Mouse (Mus musculus): ENCODE measurements around the gene Cdx2. TPM values are rescaled to one million over a fixed set of nuclear protein-coding genes. Genes with fewer than 3 reads are reported as not detected.

Gene Cdx2
- total and polyA plus RNA-seq, 3 experiments = not detected

GRCm38 (mm10) chr5:147270673-147271655 is 36.1 kb downstream of the Cdx2 start:
- Histone ChIP-seq H3K36me3 (ENCODE audit: control insufficient read depth, insufficient read depth, low read length) (no peaks in the 10 kb centered on the region), H3K4me3 (no peak overlapping the region), H3K79me2 (replicated peaks; ENCODE audit: control insufficient read depth, insufficient read depth, low read length) (no peaks in the 10 kb centered on the region), H3K4me1 (ENCODE audit: control insufficient read depth, insufficient read depth, low read length) (no peaks in the 10 kb centered on the region), H3K27ac (no peak overlapping the region), H3K9ac (ENCODE audit: low read depth, low read length) (no peak overlapping the region), H3K27me3 (ENCODE audit: control insufficient read depth, insufficient read depth, low read length) (peaks cover 30% of the 10 kb centered on the region)
- 4% methylated on average over 29 of the region's 29 CpGs for WGBS
- no peak for DNase-seq
- TF ChIP-seq POLR2A (IDR thresholded peaks at IDR 0.05; ENCODE audit: insufficient read depth, low read depth, low read length) = no peak
- TF ChIP-seq EP300 (IDR thresholded peaks at IDR 0.05; ENCODE audit: insufficient read depth, low read depth, low read length) = no peak
- no peak for TF ChIP-seq CTCF (IDR thresholded peaks at IDR 0.05)
- intact Hi-C loops (cut with DNase I) = no loop called here

DNA sequence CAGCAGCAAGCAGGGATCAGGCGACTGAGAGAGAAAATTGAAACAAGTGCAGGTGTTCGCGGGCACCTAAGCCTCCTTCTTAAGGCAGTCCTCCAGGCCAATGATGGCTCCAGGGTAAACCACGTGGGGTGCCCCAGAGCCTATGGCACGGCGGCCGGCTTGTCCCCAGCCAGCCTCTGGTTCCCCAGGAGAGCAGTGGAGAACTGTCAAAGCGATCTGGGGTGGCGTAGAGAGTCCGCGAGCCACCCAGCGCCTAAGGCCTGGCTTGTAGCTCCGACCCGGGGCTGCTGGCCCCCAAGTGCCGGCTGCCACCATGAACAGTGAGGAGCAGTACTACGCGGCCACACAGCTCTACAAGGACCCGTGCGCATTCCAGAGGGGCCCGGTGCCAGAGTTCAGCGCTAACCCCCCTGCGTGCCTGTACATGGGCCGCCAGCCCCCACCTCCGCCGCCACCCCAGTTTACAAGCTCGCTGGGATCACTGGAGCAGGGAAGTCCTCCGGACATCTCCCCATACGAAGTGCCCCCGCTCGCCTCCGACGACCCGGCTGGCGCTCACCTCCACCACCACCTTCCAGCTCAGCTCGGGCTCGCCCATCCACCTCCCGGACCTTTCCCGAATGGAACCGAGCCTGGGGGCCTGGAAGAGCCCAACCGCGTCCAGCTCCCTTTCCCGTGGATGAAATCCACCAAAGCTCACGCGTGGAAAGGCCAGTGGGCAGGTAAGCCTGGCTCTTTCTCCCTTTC is 37.0 kb downstream of the Cdx2 start, which contains the start of gene Pdx1:
Pdx1 (plus strand) TSS at position 34 of the 747 bp plus-strand sequence.
- intact Hi-C loops (cut with DNase I) = no loop called here
- DNase-seq = no peak
- Histone ChIP-seq H3K79me2 (replicated peaks; ENCODE audit: control insufficient read depth, insufficient read depth, low read length) (no peaks in the 10 kb centered on the region), H3K27me3 (ENCODE audit: control insufficient read depth, insufficient read depth, low read length) (peaks cover 28% of the 10 kb centered on the region), H3K9ac (ENCODE audit: low read depth, low read length) (no peak within 1 kb of the TSS), H3K36me3 (ENCODE audit: control insufficient read depth, insufficient read depth, low read length) (no peaks in the 10 kb centered on the region), H3K4me1 (ENCODE audit: control insufficient read depth, insufficient read depth, low read length) (no peaks in the 10 kb centered on the region), H3K4me3 (no peak within 1 kb of the TSS), H3K27ac (no peak within 1 kb of the TSS)
- WGBS = 1% methylated on average over 44 of the region's 44 CpGs
- no peak for TF ChIP-seq EP300 (IDR thresholded peaks at IDR 0.05; ENCODE audit: insufficient read depth, low read depth, low read length)
- TF ChIP-seq CTCF (IDR thresholded peaks at IDR 0.05) = no peak
- TF ChIP-seq POLR2A (IDR thresholded peaks at IDR 0.05; ENCODE audit: insufficient read depth, low read depth, low read length) = no peak

DNA sequence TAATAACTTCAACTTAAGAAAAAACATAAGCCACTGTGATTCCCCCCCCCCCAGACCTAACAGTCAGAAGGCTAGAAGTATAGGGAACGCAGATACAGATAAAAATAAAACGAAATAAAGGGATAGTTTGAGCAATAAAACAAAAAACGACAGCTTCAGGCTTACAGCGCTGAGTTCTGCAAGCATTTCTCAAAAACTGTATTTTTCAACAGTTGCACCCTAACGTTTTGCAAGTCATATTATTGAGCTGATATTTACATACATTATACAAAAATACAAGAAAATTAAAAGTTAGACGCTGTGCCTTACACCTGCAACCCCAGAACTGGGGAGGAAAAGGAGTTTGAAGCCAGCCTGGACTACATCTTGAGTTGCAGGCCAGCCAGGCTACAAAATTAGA is 37.7 kb downstream of the Cdx2 start:
- Histone ChIP-seq H3K4me3 (no peak overlapping the region), H3K27ac (no peak overlapping the region), H3K4me1 (ENCODE audit: control insufficient read depth, insufficient read depth, low read length) (no peaks in the 10 kb centered on the region), H3K9ac (ENCODE audit: low read depth, low read length) (no peak overlapping the region), H3K36me3 (ENCODE audit: control insufficient read depth, insufficient read depth, low read length) (no peaks in the 10 kb centered on the region), H3K79me2 (replicated peaks; ENCODE audit: control insufficient read depth, insufficient read depth, low read length) (no peaks in the 10 kb centered on the region), H3K27me3 (ENCODE audit: control insufficient read depth, insufficient read depth, low read length) (peaks cover 24% of the 10 kb centered on the region)
- TF ChIP-seq CTCF (IDR thresholded peaks at IDR 0.05) (no peak), EP300 (IDR thresholded peaks at IDR 0.05; ENCODE audit: insufficient read depth, low read depth, low read length) (no peak), POLR2A (IDR thresholded peaks at IDR 0.05; ENCODE audit: insufficient read depth, low read depth, low read length) (no peak)
- WGBS = 7% methylated on average over 6 of the region's 6 CpGs
- intact Hi-C loops (cut with DNase I) = no loop called here
- no peak for DNase-seq

GRCm38 (mm10) chr5:147268728-147269127 is 38.3 kb downstream of the Cdx2 start:
- Histone ChIP-seq H3K9ac (ENCODE audit: low read depth, low read length) (no peak overlapping the region), H3K4me3 (no peak overlapping the region), H3K4me1 (ENCODE audit: control insufficient read depth, insufficient read depth, low read length) (no peaks in the 10 kb centered on the region), H3K27me3 (ENCODE audit: control insufficient read depth, insufficient read depth, low read length) (peaks cover 22% of the 10 kb centered on the region), H3K27ac (no peak overlapping the region), H3K36me3 (ENCODE audit: control insufficient read depth, insufficient read depth, low read length) (no peaks in the 10 kb centered on the region), H3K79me2 (replicated peaks; ENCODE audit: control insufficient read depth, insufficient read depth, low read length) (no peaks in the 10 kb centered on the region)
- 6% methylated on average over 8 of the region's 8 CpGs for WGBS
- DNase-seq = no peak
- intact Hi-C loops (cut with DNase I) = no loop called here
- no peak for TF ChIP-seq EP300 (IDR thresholded peaks at IDR 0.05; ENCODE audit: insufficient read depth, low read depth, low read length)
- no peak for TF ChIP-seq CTCF (IDR thresholded peaks at IDR 0.05)
- TF ChIP-seq POLR2A (IDR thresholded peaks at IDR 0.05; ENCODE audit: insufficient read depth, low read depth, low read length) = no peak

DNA sequence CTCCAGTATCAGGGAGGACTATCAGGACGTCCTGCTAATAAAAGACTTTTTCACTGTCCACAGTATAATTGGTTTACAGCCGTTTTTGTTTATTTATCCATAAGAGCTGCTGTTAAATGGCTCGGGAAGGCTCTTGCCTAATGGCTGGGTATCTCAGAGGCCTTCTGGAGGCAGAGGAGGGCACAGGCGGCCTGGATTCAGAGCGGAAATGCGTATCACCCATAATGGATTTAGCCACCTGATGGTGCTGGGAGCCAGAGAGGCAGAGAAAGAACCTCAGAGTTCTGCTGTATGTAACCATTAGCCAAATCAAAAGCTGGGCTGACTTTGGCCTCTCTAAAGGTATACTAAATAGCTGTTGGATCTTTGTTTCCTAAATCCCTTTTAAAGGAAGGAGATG is 39.6 kb downstream of the Cdx2 start:
- Histone ChIP-seq H3K4me1 (ENCODE audit: control insufficient read depth, insufficient read depth, low read length) (no peaks in the 10 kb centered on the region), H3K4me3 (no peak overlapping the region), H3K27me3 (ENCODE audit: control insufficient read depth, insufficient read depth, low read length) (peaks cover 22% of the 10 kb centered on the region), H3K9ac (ENCODE audit: low read depth, low read length) (no peak overlapping the region), H3K79me2 (replicated peaks; ENCODE audit: control insufficient read depth, insufficient read depth, low read length) (no peaks in the 10 kb centered on the region), H3K36me3 (ENCODE audit: control insufficient read depth, insufficient read depth, low read length) (no peaks in the 10 kb centered on the region), H3K27ac (no peak overlapping the region)
- no peak for TF ChIP-seq EP300 (IDR thresholded peaks at IDR 0.05; ENCODE audit: insufficient read depth, low read depth, low read length)
- TF ChIP-seq CTCF (IDR thresholded peaks at IDR 0.05) = no peak
- no peak for TF ChIP-seq POLR2A (IDR thresholded peaks at IDR 0.05; ENCODE audit: insufficient read depth, low read depth, low read length)
- no peak for DNase-seq
- intact Hi-C loops (cut with DNase I) = no loop called here
- WGBS = 19% methylated on average over 6 of the region's 6 CpGs

Data from heart, adult 2 months (tissue).